Mouse (Mus musculus) intestine, embryonic 16.5 days (tissue): ENCODE results near the gene Otub2. TPM values are rescaled to one million over a fixed set of nuclear protein-coding genes. Genes with fewer than 3 reads are reported as not detected.
A peak's percentile ranks its signal among the peaks of the same experiment; 100 is the strongest.
"Not testable (repeated sequence)": the region's sequence is repeated elsewhere in the genome, so short reads cannot be mapped to it uniquely, and the experiment has no call there.

Source experiments
- ATAC-seq: fragments of 200-750 bp; cut with Nextera tagmentation; 2 replicates; pipeline ENCODE4 v1.8.0; 2017; ENCODE audit warnings: moderate TSS enrichment, moderate library complexity
- H3K27ac ChIP-seq: fragments of 300-500 bp; sonication (generic); 2 replicates; pipeline ENCODE4 v1.5.1; 2014; ENCODE audit warnings: mild to moderate bottlenecking, low read length
- H3K27me3 ChIP-seq: fragments of 300-500 bp; sonication (generic); replicated peaks from 2 replicates; pipeline ENCODE4 v1.6.1; 2014; ENCODE audit warnings: low read length, control low read depth, mixed read lengths; ENCODE audit not compliant: control insufficient read depth, insufficient read depth
- H3K36me3 ChIP-seq: fragments of 300-500 bp; sonication (generic); 2 replicates; pipeline ENCODE4 v1.6.1; 2014; ENCODE audit warnings: low read length, control low read depth; ENCODE audit not compliant: control insufficient read depth, insufficient read depth
- H3K4me1 ChIP-seq: fragments of 300-500 bp; sonication (generic); 2 replicates; pipeline ENCODE4 v1.6.1; 2014; ENCODE audit warnings: low read length, control low read depth, mixed read lengths; ENCODE audit not compliant: control insufficient read depth, insufficient read depth
- H3K4me2 ChIP-seq: fragments of 300-500 bp; sonication (generic); 2 replicates; pipeline ENCODE4 v1.6.1; 2014; ENCODE audit warnings: low read depth, low read length, control low read depth
- H3K4me3 ChIP-seq: fragments of 300-500 bp; sonication (generic); 2 replicates; pipeline ENCODE4 v1.5.1; 2014; ENCODE audit warnings: mild to moderate bottlenecking, low read length
- H3K9ac ChIP-seq: fragments of 300-500 bp; sonication (generic); 2 replicates; pipeline ENCODE4 v1.6.1; 2014; ENCODE audit warnings: low read depth, low read length
- H3K9me3 ChIP-seq: fragments of 300-500 bp; sonication (generic); 2 replicates; pipeline ENCODE4 v1.6.1; 2016; ENCODE audit warnings: low read length, control low read depth; ENCODE audit not compliant: control insufficient read depth
- WGBS: fragments of 180-500 bp; shearing (Covaris S2); extraction: QIAGEN DNeasy Blood & Tissue Kit; methylation state at CpG from one replicate; pipeline ENCODE4 v1.1.7; 2014; 5-methylcytosine and 5-hydroxymethylcytosine counted together
- polyA plus RNA-seq: library from polyadenylated mRNA; unstranded; fragments of >200 nt; fragmentation: Nextera tagmentation; extraction: Ambion mirVana; gene quantifications from 2 replicates; pipeline ENCODE4 v1.2.1, GENCODE M21; 2015

Gene Otub2
- polyA plus RNA-seq, 1 experiment from 2014 or later, result 5.6 TPM

- Histone ChIP-seq H3K27ac (no peak overlapping the region), H3K9ac (peak overlapping the region; percentile 83), H3K4me3 (peak overlapping the region; percentile 89), H3K4me2 (peak overlapping the region; percentile 89), H3K27me3 (no peaks in the 10 kb centered on the region), H3K4me1 (peaks cover 26% of the 10 kb centered on the region), H3K36me3 (peaks cover 6% of the 10 kb centered on the region; the same call in 1 of the 2 replicates), H3K9me3 (no peaks in the 10 kb centered on the region)
- ATAC-seq, result no peak; the same call in 1 of the 2 replicates
- WGBS, result 8% methylated on average over 33 of the region's 33 CpGs
Measured at GRCm38 (mm10) chr12:103425016-103425728, 36.7 kb downstream of the Otub2 start.

- Histone ChIP-seq H3K4me2 (peak within 1 kb of the TSS; percentile 89), H3K4me1 (peaks cover 26% of the 10 kb centered on the region), H3K9ac (peak within 1 kb of the TSS; percentile 83), H3K36me3 (peaks cover 6% of the 10 kb centered on the region; the same call in 1 of the 2 replicates), H3K27me3 (no peaks in the 10 kb centered on the region), H3K4me3 (peak within 1 kb of the TSS; percentile 89), H3K9me3 (no peaks in the 10 kb centered on the region), H3K27ac (no peak within 1 kb of the TSS)
- ATAC-seq, result peak; percentile 100
- under 1% methylated on average over 33 of the region's 33 CpGs for WGBS
Measured at GRCm38 (mm10) chr12:103425729-103426470, 37.4 kb downstream of the Otub2 start, which contains the start of gene Ddx24. Gene Ddx24 (minus strand): TSS chr12:103425830.

GRCm38 (mm10) chr12:103426710-103427109, 38.2 kb downstream of the Otub2 start:
- no peak for ATAC-seq
- Histone ChIP-seq H3K9me3 (no peaks in the 10 kb centered on the region), H3K9ac (no peak overlapping the region), H3K36me3 (peaks cover 6% of the 10 kb centered on the region; the same call in 1 of the 2 replicates), H3K4me1 (peaks cover 21% of the 10 kb centered on the region), H3K4me3 (no peak overlapping the region), H3K27ac (no peak overlapping the region), H3K4me2 (no peak overlapping the region), H3K27me3 (no peaks in the 10 kb centered on the region)
- 91% methylated on average over 7 of the region's 7 CpGs for WGBS

DNA sequence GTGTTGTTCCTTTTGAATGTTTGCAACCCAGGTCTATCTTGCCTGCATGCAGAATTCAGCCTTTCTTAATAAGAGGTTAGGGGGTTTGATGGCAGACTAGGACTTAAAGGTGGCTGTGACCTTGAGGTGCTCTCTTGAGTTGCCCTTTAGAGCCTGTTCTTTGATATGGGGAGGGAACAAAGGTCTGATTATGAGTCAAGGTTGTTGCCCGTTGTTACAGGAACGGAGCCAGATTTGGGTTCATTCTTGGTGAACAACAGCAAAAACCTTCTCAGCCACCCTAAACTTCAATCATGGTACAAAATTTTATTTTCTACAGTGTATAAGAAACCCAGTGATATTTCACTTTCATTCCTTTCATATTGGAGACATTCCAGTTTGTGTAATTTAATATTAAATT, 44.9 kb downstream of the Otub2 start:
- Histone ChIP-seq H3K4me3 (no peak overlapping the region), H3K36me3 (no peaks in the 10 kb centered on the region), H3K4me1 (0 out of 2 replicates have a peak, but pooled peaks cover 3% of the 10 kb centered on the region), H3K9me3 (no peaks in the 10 kb centered on the region), H3K27me3 (no peaks in the 10 kb centered on the region), H3K27ac (0 out of 2 replicates have a peak overlapping the region, but pooled peaks have one; percentile 49), H3K4me2 (no peak overlapping the region), H3K9ac (no peak overlapping the region)
- no peak for ATAC-seq
- 76% methylated on average over 2 of the region's 2 CpGs for WGBS

DNA sequence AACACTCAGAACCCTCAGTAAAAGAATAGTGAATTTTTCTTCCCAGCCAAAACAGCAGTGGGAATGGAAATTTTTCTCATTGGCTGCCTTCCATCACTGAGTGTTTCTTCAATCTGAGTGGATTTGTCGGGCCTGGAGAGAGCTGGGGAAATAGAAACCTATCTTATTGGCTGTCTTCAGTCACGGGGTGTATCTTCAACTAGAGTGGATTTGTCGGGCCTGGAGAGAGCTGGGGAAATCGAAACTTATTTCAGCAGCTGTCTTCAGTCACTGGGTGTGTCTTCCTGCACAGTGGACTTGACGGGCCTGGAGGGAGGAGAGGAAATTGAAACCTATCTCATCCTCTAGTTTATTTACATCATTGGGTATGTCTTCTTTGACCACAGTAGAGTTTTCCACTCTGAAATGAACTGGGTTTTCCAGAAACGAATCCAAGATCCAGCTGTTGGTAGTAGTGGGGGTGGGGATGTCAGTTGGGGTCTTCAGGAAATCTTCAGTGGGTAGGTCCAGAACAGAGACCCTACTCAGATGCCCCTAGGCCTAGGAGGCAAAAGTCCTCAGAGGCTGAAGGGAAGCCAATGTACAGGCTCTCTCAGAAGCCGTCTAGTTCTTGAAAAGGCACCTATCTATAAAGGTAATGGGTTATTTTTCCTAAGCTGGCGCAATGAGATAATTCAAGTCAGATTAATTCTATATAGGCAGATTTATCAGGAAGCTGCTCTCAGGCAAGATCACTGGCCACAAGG, 45.7 kb downstream of the Otub2 start, which contains the start of gene Ifi27:
Gene Ifi27 (plus strand): TSS at position 226 of the 746 bp plus-strand sequence.
- Histone ChIP-seq H3K9me3 (no peaks in the 10 kb centered on the region), H3K36me3 (no peaks in the 10 kb centered on the region), H3K4me1 (0 out of 2 replicates have a peak, but pooled peaks cover 3% of the 10 kb centered on the region), H3K9ac (peak within 1 kb of the TSS; percentile 38; the same call in 1 of the 2 replicates), H3K4me2 (peak within 1 kb of the TSS; percentile 39), H3K4me3 (peak within 1 kb of the TSS; percentile 23), H3K27ac (peak within 1 kb of the TSS; percentile 78), H3K27me3 (no peaks in the 10 kb centered on the region)
- WGBS, result 44% methylated on average over 8 of the region's 8 CpGs
- ATAC-seq, result peak; percentile 96

DNA sequence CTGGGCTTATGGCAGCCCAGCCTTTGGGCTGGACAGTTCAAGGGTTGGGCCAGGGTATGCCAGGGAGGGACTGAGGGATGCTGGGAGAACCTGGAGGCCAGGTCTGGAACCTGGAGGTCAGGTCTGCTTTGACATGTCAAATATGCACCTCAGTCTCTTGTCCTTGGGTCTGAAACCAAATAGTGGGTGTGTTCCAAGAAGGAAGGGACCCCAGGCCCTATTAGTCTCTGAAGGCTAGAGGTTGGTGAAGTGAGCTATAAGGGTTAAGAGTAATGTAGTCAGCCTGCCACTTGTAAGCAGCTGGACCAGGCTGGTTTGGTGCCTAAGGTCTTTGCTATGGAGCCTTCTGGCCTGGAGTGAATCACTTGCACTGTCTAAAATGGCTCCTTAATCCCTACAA, 46.4 kb downstream of the Otub2 start:
- Histone ChIP-seq H3K4me1 (0 out of 2 replicates have a peak, but pooled peaks cover 3% of the 10 kb centered on the region), H3K27ac (peak overlapping the region; percentile 78; the same call in 1 of the 2 replicates), H3K9me3 (no peaks in the 10 kb centered on the region), H3K36me3 (no peaks in the 10 kb centered on the region), H3K4me2 (peak overlapping the region; percentile 39), H3K4me3 (no peak overlapping the region), H3K9ac (no peak overlapping the region), H3K27me3 (no peaks in the 10 kb centered on the region)
- ATAC-seq, result 0 out of 2 replicates have a peak, but pooled peaks have one; percentile 15

DNA sequence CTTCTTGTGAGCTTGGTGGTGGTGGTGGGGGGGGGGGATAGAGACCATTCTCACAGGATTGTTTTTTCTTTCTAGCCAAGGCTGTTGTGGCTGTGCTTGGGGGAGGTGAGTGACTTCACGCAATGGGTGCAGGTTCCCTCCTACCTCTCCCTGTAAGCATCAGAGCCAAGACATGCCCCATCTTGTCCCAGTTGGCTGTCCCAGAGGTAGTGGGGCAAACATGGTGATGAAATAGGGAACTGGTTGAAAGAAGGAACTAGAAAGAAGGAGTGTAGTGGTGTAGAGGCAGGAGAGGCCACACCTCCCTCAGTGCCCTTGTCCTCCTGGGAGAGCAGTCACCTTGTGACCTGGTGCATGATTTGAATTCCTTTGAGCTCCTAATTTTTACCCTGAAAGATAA, 49.1 kb downstream of the Otub2 start:
- Histone ChIP-seq H3K27me3 (no peaks in the 10 kb centered on the region), H3K27ac (no peak overlapping the region), H3K4me3 (no peak overlapping the region), H3K9me3 (no peaks in the 10 kb centered on the region), H3K9ac (no peak overlapping the region), H3K36me3 (no peaks in the 10 kb centered on the region), H3K4me1 (0 out of 2 replicates have a peak, but pooled peaks cover 3% of the 10 kb centered on the region), H3K4me2 (no peak overlapping the region)
- no peak for ATAC-seq
- WGBS, result 83% methylated on average over 1 of the region's 1 CpGs

- H3K27me3 ChIP-seq, result no peaks in the 10 kb centered on the region
- H3K27ac ChIP-seq, result no peak within 1 kb of the TSS
- H3K4me3 ChIP-seq, result no peak within 1 kb of the TSS
- no peaks in the 10 kb centered on the region for H3K9me3 ChIP-seq
- H3K36me3 ChIP-seq, result no peaks in the 10 kb centered on the region
- 50% methylated on average over 3 of the region's 3 CpGs for WGBS
- no peak within 1 kb of the TSS for H3K4me2 ChIP-seq
- H3K4me1 ChIP-seq, result no peaks in the 10 kb centered on the region
- ATAC-seq, result no peak
- H3K9ac ChIP-seq, result no peak within 1 kb of the TSS
Measured at GRCm38 (mm10) chr12:103443524-103443923, 55.0 kb downstream of the Otub2 start, which contains the start of gene Ifi27l2a. Gene Ifi27l2a (minus strand): TSS chr12:103443680.

DNA sequence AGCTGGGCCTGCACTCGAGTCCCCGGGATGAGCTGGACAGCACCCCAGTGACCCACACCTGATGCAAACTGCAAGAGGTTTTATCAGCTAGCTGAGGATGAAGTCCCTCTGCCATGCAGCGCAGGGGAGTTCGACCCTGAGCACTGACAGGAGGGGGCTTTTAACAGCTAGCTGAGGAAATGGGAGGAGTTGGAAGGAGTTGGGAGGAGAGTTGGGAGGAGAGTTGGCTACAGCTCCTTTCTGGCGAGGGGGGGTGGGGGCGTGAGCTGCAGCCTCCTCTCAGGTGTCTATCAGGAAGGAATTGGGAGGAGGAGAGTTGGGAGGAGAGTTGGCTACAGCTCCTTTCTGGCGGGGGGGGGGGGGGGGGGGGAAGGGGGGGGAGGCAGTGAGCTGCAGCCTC, 55.8 kb downstream of the Otub2 start:
- 30% methylated on average over 6 of the region's 7 CpGs for WGBS
- not testable (repeated sequence) for H3K9ac ChIP-seq, H3K4me3 ChIP-seq, H3K27me3 ChIP-seq, H3K9me3 ChIP-seq, H3K4me1 ChIP-seq, ATAC-seq, H3K4me2 ChIP-seq, H3K27ac ChIP-seq, H3K36me3 ChIP-seq
